Mouse (Mus musculus): ENCODE results near the gene Clmn.

DNA sequence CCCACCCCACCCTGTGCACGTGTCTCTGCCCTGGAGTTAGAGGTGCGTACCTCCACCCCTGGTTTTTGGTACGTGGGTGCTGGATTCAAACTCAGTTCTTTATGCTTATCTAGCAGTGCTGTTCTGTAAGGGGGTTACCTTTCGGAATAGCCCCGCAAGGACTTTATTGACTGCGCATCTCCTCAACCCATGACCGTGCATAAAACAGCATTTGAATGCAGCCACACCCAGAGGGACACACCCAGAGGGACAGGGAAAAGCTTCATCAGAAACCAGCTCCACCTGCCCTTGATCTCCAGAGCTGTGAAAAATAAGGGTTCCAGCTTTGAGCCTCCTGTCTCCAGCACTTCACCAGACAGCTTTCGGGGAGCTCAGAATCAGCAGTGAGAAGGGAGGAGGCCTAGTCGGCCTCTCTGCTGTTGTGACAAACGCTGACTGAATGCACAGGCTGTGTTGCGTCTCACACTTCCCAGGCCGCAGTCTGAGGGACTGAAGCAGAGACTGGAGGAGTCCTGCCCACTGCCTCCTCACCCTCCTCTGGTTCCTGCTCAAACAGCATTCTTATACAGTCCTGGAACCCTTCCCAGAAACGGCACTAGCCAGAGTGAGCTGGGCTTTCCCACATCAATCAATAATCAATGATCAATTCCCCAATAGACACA is 37.6 kb upstream of the Clmn start:
- no peak for TF ChIP-seq GATA1 (IDR thresholded peaks at IDR 0.05; ENCODE audit: borderline replicate concordance, low read length)
- TF ChIP-seq FLI1 (IDR thresholded peaks at IDR 0.05; ENCODE audit: low read length) = no peak

Data from megakaryocyte, embryonic 14.5 days (primary cell).